Mouse (Mus musculus) kidney, postnatal 4 days (tissue): ENCODE results near the gene Mid2.
A peak's percentile ranks its signal among the peaks of the same experiment; 100 is the strongest.
"Not testable (repeated sequence)": the region's sequence is repeated elsewhere in the genome, so short reads cannot be mapped to it uniquely, and the experiment has no call there.

Source experiments
- DNase-seq, 2 experiments: peaks; one replicate each; pipeline ENCODE4 v3.0.0; 2021; ENCODE audit warnings: mixed read lengths in 2 of 2

Gene Mid2

DNA sequence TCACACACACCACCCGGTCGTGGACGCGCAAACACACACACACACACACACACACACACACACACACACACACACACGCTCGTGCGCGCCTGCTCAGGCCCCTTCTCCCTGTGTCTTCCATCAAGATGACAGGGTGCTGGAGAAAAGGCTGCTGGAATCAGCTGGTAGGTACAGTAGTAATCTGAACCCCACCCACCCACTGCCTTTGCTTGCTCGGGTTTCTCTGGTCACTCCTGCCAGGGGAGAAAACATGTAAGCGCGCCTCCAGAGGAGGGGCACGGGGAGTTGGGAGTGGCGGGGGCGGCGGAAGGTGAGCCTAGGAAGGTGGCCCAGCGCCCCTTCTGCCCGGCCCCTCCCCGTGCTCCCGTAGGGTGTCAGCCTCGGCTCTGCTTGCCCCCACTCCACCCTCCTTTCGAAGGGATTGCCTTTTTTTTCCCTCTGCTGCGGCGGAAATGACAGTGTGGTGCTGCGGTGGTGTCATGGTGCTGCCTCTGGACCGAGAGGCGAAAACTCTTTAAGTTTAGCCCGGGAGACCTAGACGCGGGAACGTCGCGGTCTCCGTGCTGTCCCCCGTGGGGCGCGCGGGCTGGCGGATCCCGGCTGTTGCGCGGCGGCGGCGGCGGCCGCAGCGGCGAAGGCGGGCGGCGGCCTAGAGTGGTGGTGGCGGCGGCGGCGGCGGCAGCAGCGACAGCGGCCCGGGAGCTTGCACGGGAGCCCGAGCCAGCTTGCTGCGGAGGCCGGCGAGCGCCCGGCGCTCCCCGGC is at the start of gene Mid2:
Mid2 (plus strand) TSS at position 121 of the 763 bp plus-strand sequence.
- peak; percentile 49 to 68 for DNase-seq

DNA sequence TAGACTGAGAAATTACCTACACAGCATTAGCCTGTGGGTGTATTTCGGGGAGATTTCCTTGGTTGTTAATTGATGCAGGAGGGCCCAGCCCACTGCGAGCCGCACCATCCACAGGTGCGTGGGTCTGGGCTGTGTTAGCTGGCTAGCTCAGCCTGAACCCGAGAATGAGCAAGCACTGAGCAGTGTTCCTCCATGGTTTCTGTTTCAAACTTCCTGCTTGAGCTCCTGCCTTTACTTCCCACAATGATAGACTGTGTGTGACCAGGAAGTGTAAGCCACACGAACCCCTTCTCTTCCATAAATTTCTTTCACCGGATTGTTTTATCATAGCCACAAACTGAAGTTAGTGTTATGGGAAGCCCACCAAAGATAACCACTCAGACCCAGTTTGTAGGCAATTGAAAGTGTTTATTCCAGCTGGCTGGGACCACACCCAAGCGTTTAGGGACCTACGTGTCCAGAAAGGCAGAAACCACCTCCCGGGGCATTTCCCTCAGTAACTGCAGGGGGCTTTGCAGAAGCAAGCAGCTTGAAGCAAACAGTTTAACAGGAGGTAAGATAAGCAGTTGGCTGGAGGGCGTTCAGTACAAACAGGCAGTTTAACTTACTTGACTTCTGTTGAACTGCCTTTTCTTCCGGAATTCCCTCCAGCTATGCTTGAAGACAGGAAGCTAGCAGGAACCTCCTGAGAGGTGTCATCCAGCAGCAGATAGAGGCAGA is 39.4 kb upstream of the Mid2 start:
- DNase-seq: no peak

- DNase-seq: no peak
Observed at GRCm38 (mm10) chrX:140638028-140638427, 26.4 kb upstream of the Mid2 start.

DNA sequence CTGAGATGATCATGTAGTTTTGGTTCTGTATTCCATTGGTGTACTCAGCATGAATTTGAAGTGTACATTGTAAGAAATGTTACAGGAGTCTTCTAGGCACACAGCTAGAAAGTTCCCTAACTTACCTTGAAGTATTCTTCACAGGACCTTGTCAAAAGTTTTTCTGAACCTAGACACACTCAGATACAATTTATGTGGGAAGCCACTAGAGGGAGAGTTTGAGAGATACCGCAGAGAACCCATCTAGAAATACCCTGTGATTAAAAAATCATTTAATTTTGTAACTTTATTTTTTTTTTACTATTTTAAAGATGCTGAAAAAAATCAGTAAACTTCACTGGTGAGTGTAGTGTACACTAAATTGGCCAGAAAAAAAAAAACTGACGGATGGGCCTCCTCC is 24.8 kb upstream of the Mid2 start:
- DNase-seq: no peak

DNA sequence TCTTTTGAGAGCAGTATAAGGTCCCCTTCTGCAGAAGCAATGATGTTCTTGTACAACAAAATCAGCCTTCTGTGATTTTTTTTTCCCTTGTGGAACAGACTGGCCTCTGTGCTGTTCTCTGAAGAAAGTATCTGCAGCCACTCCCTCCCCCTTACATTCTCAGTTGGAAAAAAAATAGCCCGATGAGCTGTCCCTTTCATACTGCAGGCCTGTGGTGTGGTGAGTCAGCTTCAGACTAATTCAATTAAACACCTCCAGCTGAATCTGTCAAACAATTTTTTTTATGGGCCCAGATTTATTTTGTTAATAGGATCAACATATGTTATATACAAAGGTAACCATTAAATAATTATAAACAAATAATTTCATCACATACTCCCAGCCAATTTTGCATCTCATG is 3.7 kb upstream of the Mid2 start:
- no peak for DNase-seq

DNA sequence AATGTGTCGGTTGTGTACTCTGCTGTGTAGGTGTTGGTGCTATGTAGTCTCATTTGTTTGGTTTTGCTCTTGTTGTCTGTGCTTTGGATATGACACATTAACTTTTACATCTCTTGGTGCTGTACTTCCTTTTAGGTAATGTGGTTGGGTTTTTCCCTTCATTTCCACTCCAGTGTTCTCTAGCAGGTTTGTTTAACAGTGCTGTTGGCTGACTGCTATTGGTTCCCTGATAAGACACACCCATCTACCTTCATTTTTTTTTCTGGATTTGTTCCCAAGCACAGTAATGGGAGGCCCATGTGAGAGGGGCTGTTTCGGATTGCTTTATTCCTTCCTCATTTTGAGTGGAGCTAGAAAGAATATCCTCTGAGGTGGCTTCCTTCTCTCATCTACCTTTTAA is 883 bp upstream of the Mid2 start:
- DNase-seq: no peak

- peak; percentile 57 to 71 for DNase-seq
Observed at GRCm38 (mm10) chrX:140665242-140665810, 927 bp downstream of the Mid2 start.

DNA sequence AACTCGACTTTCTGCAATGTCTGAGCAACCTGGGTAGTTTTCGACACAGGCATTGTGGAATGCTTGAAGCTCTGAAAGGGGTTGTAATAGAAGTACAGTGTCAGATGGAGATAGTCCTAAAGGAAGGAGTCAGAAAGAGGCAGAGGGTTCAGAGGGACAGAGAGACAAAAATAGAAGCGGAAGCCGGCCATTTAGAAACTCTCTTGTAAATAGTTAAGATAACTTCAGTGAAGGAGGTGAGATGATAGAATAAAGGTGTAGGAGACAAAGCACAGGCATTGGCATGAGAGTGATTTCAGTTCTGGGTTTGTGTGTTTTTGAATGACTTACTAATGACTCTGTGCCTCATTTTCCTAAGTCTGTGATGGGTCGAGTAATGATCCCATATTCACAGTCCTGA is 11.0 kb downstream of the Mid2 start:
- DNase-seq: no peak

GRCm38 (mm10) chrX:140688335-140688734 is 23.9 kb downstream of the Mid2 start:
- no peak for DNase-seq

GRCm38 (mm10) chrX:140697872-140698463 is 33.6 kb downstream of the Mid2 start:
- not testable (repeated sequence) for DNase-seq

- no peak for DNase-seq
Observed at GRCm38 (mm10) chrX:140703224-140703623, 38.8 kb downstream of the Mid2 start.

- DNase-seq: no peak
Observed at GRCm38 (mm10) chrX:140706077-140706476, 41.7 kb downstream of the Mid2 start.

- DNase-seq: peak in 1 of 2 experiments; percentile 3
Observed at GRCm38 (mm10) chrX:140722400-140722799, 58.0 kb downstream of the Mid2 start.

DNA sequence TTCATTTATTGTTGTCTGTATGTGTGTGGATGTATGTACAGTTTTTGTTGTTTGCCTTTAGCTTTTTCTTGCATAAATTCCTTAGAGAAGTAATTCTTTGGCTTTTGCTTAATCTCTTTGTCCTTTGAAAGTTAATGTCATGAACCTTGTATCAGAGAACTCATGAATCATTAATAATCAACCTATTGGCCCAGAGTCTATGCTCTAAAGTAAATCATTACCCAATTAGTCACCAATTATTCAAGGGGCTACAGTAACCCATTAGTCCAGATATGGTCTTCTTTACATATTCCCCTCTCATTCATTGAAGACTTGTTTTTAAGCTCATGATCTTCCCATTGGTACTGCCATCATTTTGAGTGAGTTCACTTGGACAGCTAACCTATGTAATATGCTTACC is 74.6 kb downstream of the Mid2 start:
- DNase-seq: no peak

DNA sequence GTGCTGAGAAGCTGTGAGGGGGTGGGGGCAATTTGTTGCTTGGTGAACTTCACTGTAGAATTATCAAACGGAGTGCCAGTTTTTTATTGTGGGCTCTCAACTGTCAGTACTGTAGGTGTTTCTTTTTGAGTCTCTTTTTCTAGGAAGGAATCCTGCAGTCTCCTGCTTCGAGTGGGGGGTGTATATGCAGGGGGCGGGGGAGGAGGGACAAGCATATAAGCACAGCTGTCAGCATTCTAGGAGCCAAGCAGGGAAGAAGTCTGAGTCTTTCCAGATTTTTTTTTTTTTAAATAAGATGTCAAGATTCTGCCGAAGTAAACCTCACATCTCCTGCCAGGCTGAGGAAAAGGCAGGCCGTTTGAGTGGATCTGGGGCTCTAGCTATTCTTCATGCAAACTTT is 78.8 kb downstream of the Mid2 start:
- DNase-seq: peak in 1 of 2 experiments; percentile 3

GRCm38 (mm10) chrX:140769794-140770193 is 105.4 kb downstream of the Mid2 start:
- DNase-seq: no peak

DNA sequence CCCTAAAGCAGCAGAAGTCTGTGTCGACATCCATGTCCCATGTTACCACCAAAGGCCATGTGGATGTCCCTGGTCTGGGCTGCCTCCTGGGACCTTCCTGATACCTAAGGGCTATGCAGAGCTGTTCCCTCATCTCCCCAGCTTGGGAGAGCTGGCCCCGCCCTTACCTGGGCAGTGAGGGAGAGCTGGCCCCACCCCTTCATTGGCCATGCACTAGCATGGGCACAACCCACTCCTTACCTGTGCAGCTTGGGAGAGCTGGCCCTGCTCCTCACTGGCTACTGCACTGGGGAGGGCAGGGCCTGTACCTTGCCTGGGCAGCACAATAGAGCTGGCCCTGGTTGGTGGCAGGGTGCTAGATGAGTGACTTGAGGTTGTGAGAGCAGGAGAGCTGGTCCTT is 140.9 kb downstream of the Mid2 start:
- DNase-seq: no peak

DNA sequence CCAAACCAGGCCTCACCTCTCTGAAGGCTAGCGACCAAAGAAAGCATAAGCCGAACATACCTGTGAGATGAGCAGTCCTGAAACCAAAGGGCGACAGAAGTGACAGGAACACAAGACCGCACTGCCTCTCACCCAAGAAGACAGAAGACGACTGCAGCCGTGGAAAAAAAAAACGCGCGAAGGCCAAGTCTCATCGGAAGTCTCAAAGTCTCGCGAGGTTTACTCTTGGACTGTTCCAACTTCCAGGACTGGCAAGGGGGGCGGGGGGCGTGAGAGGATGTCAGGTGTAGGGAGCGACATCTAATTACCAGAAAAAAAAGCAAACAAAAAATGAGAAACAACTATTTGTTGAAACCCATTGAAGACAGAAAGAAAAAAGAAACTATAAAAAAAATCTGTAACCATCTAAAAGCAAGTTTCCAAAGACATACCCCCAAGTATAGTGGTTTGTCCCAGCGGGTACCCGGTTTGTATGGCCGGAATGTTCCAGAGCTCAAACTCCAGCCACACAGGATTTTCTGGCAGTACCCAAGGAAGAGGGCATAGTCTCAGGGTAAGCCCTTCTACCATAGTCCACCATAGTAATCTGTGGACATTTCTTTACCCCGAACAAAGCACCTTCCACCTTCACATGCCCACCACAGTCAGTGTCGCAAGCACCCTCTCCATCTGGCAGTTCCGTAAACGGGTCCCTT is 149.1 kb downstream of the Mid2 start, which contains the start of gene Tex13b:
Tex13b (minus strand) TSS at position 122 of the 695 bp plus-strand sequence.
- DNase-seq: no peak
